Mouse (Mus musculus): ENCODE data around the gene Olig2. TPM values are rescaled to one million over a fixed set of nuclear protein-coding genes. Genes with fewer than 3 reads are reported as not detected.

Olig2 gene
- total and polyA plus RNA-seq, 3 experiments = not detected

- in situ Hi-C loops (cut with MboI; ENCODE audit: low pct_ligation_motif_present, low pct_unique_long_range_greater_than_20kb, low sequenced_read_pairs) (no loop called here), dilution Hi-C loops (cut with MboI; ENCODE audit: extremely low pct_ligation_motif_present, extremely low pct_unique_long_range_greater_than_20kb, low sequenced_read_pairs) (no loop called here)
- no peak overlapping the region for H3K4me2 ChIP-seq (ENCODE audit: insufficient read depth, low read depth, poor library complexity, severe bottlenecking)
- no peak for DNase-seq (ENCODE audit: extremely low read depth)
- no peak for TF ChIP-seq UBTF (IDR thresholded peaks at IDR 0.05; ENCODE audit: low read depth, low read length)
- no peaks in the 10 kb centered on the region for H3K36me3 ChIP-seq (replicated peaks in 1 of 2; ENCODE audit: control insufficient read depth in 1 of 2, insufficient read depth in 1 of 2, low read length in 1 of 2)
- H3K4me3 ChIP-seq (replicated peaks in 1 of 3; ENCODE audit: low read depth in 2 of 3, low read length in 2 of 3, poor library complexity in 1 of 3) = no peak overlapping the region
- H3K27ac ChIP-seq (ENCODE audit: insufficient read depth, low read depth) = no peak overlapping the region
- H3K4me1 ChIP-seq (ENCODE audit: control insufficient read depth in 1 of 2, insufficient read depth in 2 of 2) = no peaks in the 10 kb centered on the region
- H3K9me3 ChIP-seq (replicated peaks; ENCODE audit: low read length) = peaks cover 12% of the 10 kb centered on the region
- H3K27me3 ChIP-seq (replicated peaks) = peaks cover 69% of the 10 kb centered on the region
- no peaks in the 10 kb centered on the region for H3K79me2 ChIP-seq (replicated peaks; ENCODE audit: control insufficient read depth, extremely low read depth, insufficient read depth, poor library complexity, severe bottlenecking)
- no peak overlapping the region for H3K9ac ChIP-seq (ENCODE audit: insufficient read depth, low read depth)
Measured at GRCm38 (mm10) chr16:91206371-91206770, 18.9 kb upstream of the Olig2 start.

GRCm38 (mm10) chr16:91217077-91217476 is 8.2 kb upstream of the Olig2 start:
- Histone ChIP-seq H3K9ac (ENCODE audit: insufficient read depth, low read depth) (no peak overlapping the region), H3K27ac (ENCODE audit: insufficient read depth, low read depth) (no peak overlapping the region), H3K9me3 (replicated peaks; ENCODE audit: low read length) (peaks cover 8% of the 10 kb centered on the region), H3K4me1 (ENCODE audit: control insufficient read depth in 1 of 2, insufficient read depth in 2 of 2) (no peaks in the 10 kb centered on the region), H3K4me3 (replicated peaks in 1 of 3; ENCODE audit: low read depth in 2 of 3, low read length in 2 of 3, poor library complexity in 1 of 3) (no peak overlapping the region), H3K36me3 (replicated peaks in 1 of 2; ENCODE audit: control insufficient read depth in 1 of 2, insufficient read depth in 1 of 2, low read length in 1 of 2) (no peaks in the 10 kb centered on the region), H3K27me3 (replicated peaks) (peaks cover 61% of the 10 kb centered on the region), H3K79me2 (replicated peaks; ENCODE audit: control insufficient read depth, extremely low read depth, insufficient read depth, poor library complexity, severe bottlenecking) (no peaks in the 10 kb centered on the region), H3K4me2 (ENCODE audit: insufficient read depth, low read depth, poor library complexity, severe bottlenecking) (no peak overlapping the region)
- dilution Hi-C loops (cut with MboI; ENCODE audit: extremely low pct_ligation_motif_present, extremely low pct_unique_long_range_greater_than_20kb, low sequenced_read_pairs) = no loop called here
- in situ Hi-C loops (cut with MboI; ENCODE audit: low pct_ligation_motif_present, low pct_unique_long_range_greater_than_20kb, low sequenced_read_pairs) = no loop called here
- DNase-seq (ENCODE audit: extremely low read depth) = no peak
- TF ChIP-seq ELF1 (IDR thresholded peaks at IDR 0.05; ENCODE audit: low read depth, low read length) (no peak), SMC3 (IDR thresholded peaks at IDR 0.05; ENCODE audit: low read depth, low read length) (peak; percentile 50), RAD21 (IDR thresholded peaks at IDR 0.05; ENCODE audit: low read depth, low read length) (peak; percentile 36), MYC (IDR thresholded peaks at IDR 0.05; ENCODE audit: low read depth, low read length) (0 out of 2 replicates have a peak, but pooled peaks have one; percentile 28), MAX (IDR thresholded peaks at IDR 0.05; ENCODE audit: low read length) (peak; percentile 42; the same call in 1 of the 2 replicates), BHLHE40 (IDR thresholded peaks at IDR 0.05; ENCODE audit: low read depth, low read length) (0 out of 2 replicates have a peak, but pooled peaks have one; percentile 24), RCOR1 (conservative IDR thresholded peaks at IDR 0.05; ENCODE audit: low read depth, low read length) (no peak), UBTF (IDR thresholded peaks at IDR 0.05; ENCODE audit: low read depth, low read length) (no peak), CTCF (conservative IDR thresholded peaks at IDR 0.05 in 1 of 2, IDR thresholded peaks at IDR 0.05 in 1 of 2; ENCODE audit: low read depth in 2 of 2, low read length in 2 of 2) (peak in 1 of 2 experiments; percentile 59; a peak in 2 of 4 replicates)

GRCm38 (mm10) chr16:91217948-91218347 is 7.3 kb upstream of the Olig2 start:
- Histone ChIP-seq H3K79me2 (replicated peaks; ENCODE audit: control insufficient read depth, extremely low read depth, insufficient read depth, poor library complexity, severe bottlenecking) (no peaks in the 10 kb centered on the region), H3K4me1 (ENCODE audit: control insufficient read depth in 1 of 2, insufficient read depth in 2 of 2) (no peaks in the 10 kb centered on the region), H3K9me3 (replicated peaks; ENCODE audit: low read length) (peaks cover 12% of the 10 kb centered on the region), H3K27me3 (replicated peaks) (peaks cover 61% of the 10 kb centered on the region), H3K27ac (ENCODE audit: insufficient read depth, low read depth) (no peak overlapping the region), H3K4me2 (ENCODE audit: insufficient read depth, low read depth, poor library complexity, severe bottlenecking) (no peak overlapping the region), H3K9ac (ENCODE audit: insufficient read depth, low read depth) (no peak overlapping the region), H3K4me3 (replicated peaks in 1 of 3; ENCODE audit: low read depth in 2 of 3, low read length in 2 of 3, poor library complexity in 1 of 3) (no peak overlapping the region), H3K36me3 (replicated peaks in 1 of 2; ENCODE audit: control insufficient read depth in 1 of 2, insufficient read depth in 1 of 2, low read length in 1 of 2) (no peaks in the 10 kb centered on the region)
- TF ChIP-seq RAD21 (IDR thresholded peaks at IDR 0.05; ENCODE audit: low read depth, low read length) = peak; percentile 30
- TF ChIP-seq SMC3 (IDR thresholded peaks at IDR 0.05; ENCODE audit: low read depth, low read length) = peak; percentile 29; the same call in 1 of the 2 replicates
- TF ChIP-seq CTCF (conservative IDR thresholded peaks at IDR 0.05 in 1 of 2, IDR thresholded peaks at IDR 0.05 in 1 of 2; ENCODE audit: low read depth in 2 of 2, low read length in 2 of 2) = peak; percentile 22 to 52; a peak in 3 of 4 replicates
- TF ChIP-seq ZC3H11A (IDR thresholded peaks at IDR 0.05; ENCODE audit: low read depth, low read length) = no peak
- in situ Hi-C loops (cut with MboI; ENCODE audit: low pct_ligation_motif_present, low pct_unique_long_range_greater_than_20kb, low sequenced_read_pairs) (no loop called here), dilution Hi-C loops (cut with MboI; ENCODE audit: extremely low pct_ligation_motif_present, extremely low pct_unique_long_range_greater_than_20kb, low sequenced_read_pairs) (no loop called here)
- peak; percentile 6 for DNase-seq (ENCODE audit: extremely low read depth)
